Mouse (Mus musculus): Measurements from ENCODE around the gene Igdcc3. TPM values are rescaled to one million over a fixed set of nuclear protein-coding genes. Genes with fewer than 3 reads are reported as not detected.

Igdcc3 gene
- total and polyA plus RNA-seq, 2 experiments from 2014 or later = 0.11 TPM; not detected in 1

DNA sequence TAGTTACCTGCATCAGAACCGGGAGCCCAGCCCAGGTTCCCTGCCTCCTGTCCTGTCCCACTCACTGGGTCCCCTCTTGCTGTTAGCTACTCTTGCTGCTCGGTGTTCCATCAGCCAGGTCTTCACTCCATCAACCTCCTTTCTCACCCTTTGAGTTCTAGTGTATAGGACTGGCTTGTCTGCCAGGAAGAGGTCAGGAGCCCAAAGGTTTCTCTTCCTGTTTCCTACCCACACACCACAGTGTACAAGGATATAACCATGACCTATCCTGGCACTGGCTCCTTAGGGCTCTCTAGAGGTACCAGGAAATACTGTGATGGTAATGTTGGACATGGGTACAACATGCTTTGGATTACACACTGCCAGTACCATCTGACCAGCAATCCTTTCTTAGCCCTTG lies 27.3 kb upstream of the Igdcc3 start:
- Histone ChIP-seq H3K27ac (ENCODE audit: low read depth) (no peak overlapping the region), H3K36me3 (replicated peaks; ENCODE audit: control insufficient read depth, insufficient read depth, low read length) (no peaks in the 10 kb centered on the region), H3K9ac (replicated peaks; ENCODE audit: low read depth, low read length) (no peak overlapping the region), H3K9me3 (replicated peaks; ENCODE audit: control insufficient read depth, low read length) (no peaks in the 10 kb centered on the region), H3K27me3 (ENCODE audit: control insufficient read depth, insufficient read depth, low read length) (no peaks in the 10 kb centered on the region), H3K4me1 (ENCODE audit: control insufficient read depth, insufficient read depth) (peaks cover 6% of the 10 kb centered on the region; the same call in 1 of the 2 replicates), H3K4me2 (ENCODE audit: low read depth, low read length) (no peak overlapping the region), H3K4me3 (ENCODE audit: low read depth, low read length) (no peak overlapping the region)
- TF ChIP-seq CTCF (IDR thresholded peaks at IDR 0.05; ENCODE audit: low read depth) = no peak
- TF ChIP-seq EP300 (IDR thresholded peaks at IDR 0.05; ENCODE audit: low read depth) = no peak
- ATAC-seq (ENCODE audit: insufficient read depth, low read depth) (no peak), DNase-seq (ENCODE audit: low spot score) (no peak)
- 82% methylated on average over 2 of the region's 2 CpGs for WGBS

DNA sequence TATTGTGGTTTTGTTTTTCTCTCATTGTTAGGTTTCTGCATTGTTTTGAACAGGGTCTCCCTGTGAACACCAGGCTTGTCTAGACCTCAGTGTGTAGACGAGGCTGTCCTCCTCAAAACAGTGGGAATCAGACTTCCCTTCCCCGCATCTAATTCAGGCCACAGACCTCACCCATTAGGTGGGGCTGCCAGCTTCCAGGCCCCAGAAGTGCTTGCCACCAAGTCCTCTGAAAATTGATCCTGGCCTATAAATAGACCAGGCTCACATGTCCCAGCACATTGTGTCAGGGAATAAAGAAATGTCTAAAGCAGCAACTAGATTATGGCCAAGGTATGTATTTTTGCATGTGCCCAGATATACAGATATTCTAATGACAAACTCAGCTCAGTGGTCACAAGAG lies 25.1 kb upstream of the Igdcc3 start:
- WGBS = 30% methylated on average over 2 of the region's 2 CpGs

DNA sequence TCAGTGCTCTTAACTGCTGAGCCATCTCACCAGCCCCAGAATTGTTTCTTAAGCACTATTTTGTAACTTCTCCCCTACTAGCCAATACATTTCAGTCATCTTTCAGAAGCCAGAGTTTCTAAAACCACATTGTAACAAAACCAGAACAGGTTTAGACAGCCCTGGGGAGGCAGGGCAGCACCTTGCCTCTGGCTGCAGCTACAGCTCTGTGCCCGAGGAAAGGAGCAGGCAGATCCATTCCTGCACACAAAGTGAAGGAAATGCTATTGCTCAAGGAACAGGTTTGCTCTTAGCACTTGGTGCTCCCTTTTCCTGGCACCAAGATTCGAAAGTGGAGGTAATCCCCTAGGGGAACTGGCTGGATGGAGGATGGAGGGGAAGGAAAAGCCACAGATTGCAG lies 23.5 kb upstream of the Igdcc3 start:
- 47% methylated on average over 2 of the region's 2 CpGs for WGBS
- no peak overlapping the region for H3K4me3 ChIP-seq (ENCODE audit: low read depth, low read length)
- no peaks in the 10 kb centered on the region for H3K9me3 ChIP-seq (replicated peaks; ENCODE audit: control insufficient read depth, low read length)
- ATAC-seq (ENCODE audit: insufficient read depth, low read depth) (no peak), DNase-seq (ENCODE audit: low spot score) (no peak)
- no peak for TF ChIP-seq EP300 (IDR thresholded peaks at IDR 0.05; ENCODE audit: low read depth)
- no peak for TF ChIP-seq CTCF (IDR thresholded peaks at IDR 0.05; ENCODE audit: low read depth)
- H3K27me3 ChIP-seq (ENCODE audit: control insufficient read depth, insufficient read depth, low read length) = peaks cover 10% of the 10 kb centered on the region; the same call in 1 of the 2 replicates
- no peak overlapping the region for H3K9ac ChIP-seq (replicated peaks; ENCODE audit: low read depth, low read length)
- no peak overlapping the region for H3K4me2 ChIP-seq (ENCODE audit: low read depth, low read length)
- H3K36me3 ChIP-seq (replicated peaks; ENCODE audit: control insufficient read depth, insufficient read depth, low read length) = no peaks in the 10 kb centered on the region
- no peak overlapping the region for H3K27ac ChIP-seq (ENCODE audit: low read depth)
- peaks cover 6% of the 10 kb centered on the region; the same call in 1 of the 2 replicates for H3K4me1 ChIP-seq (ENCODE audit: control insufficient read depth, insufficient read depth)

More for the DNA sequence above, 25.1 kb upstream of the Igdcc3 start:
- H3K9ac ChIP-seq (replicated peaks; ENCODE audit: low read depth, low read length) = no peak overlapping the region
- peak; percentile 50; the same call in 1 of the 2 replicates for ATAC-seq (ENCODE audit: insufficient read depth, low read depth)
- H3K27ac ChIP-seq (ENCODE audit: low read depth) = peak overlapping the region; percentile 30; the same call in 1 of the 2 replicates
- peaks cover 6% of the 10 kb centered on the region; the same call in 1 of the 2 replicates for H3K4me1 ChIP-seq (ENCODE audit: control insufficient read depth, insufficient read depth)
- H3K36me3 ChIP-seq (replicated peaks; ENCODE audit: control insufficient read depth, insufficient read depth, low read length) = no peaks in the 10 kb centered on the region
- DNase-seq (ENCODE audit: low spot score) = peak; percentile 41
- no peaks in the 10 kb centered on the region for H3K27me3 ChIP-seq (ENCODE audit: control insufficient read depth, insufficient read depth, low read length)
- no peaks in the 10 kb centered on the region for H3K9me3 ChIP-seq (replicated peaks; ENCODE audit: control insufficient read depth, low read length)
- no peak for TF ChIP-seq CTCF (IDR thresholded peaks at IDR 0.05; ENCODE audit: low read depth)
- TF ChIP-seq EP300 (IDR thresholded peaks at IDR 0.05; ENCODE audit: low read depth) = no peak
- no peak overlapping the region for H3K4me3 ChIP-seq (ENCODE audit: low read depth, low read length)
- no peak overlapping the region for H3K4me2 ChIP-seq (ENCODE audit: low read depth, low read length)

DNA sequence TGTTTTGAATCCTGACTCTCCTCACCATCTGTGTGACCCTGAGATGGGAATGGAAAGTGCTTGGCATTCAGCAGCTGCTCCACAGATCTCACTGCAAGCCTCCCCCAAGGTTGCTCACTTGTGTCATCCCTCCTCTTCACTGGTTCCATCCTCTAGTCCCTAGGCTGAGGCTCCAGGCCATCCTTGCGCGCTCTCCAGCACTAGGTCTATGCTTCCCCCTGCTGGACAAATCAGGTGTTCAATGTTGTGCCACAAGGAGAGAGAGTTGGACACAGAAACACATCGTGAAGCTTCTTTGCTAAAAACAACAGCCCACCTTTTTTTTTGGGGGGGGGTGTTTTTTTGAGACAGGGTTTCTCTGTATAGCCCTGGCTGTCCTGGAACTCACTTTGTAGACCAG lies 20.1 kb upstream of the Igdcc3 start:
- no peak overlapping the region for H3K9ac ChIP-seq (replicated peaks; ENCODE audit: low read depth, low read length)
- H3K36me3 ChIP-seq (replicated peaks; ENCODE audit: control insufficient read depth, insufficient read depth, low read length) = no peaks in the 10 kb centered on the region
- 24% methylated on average over 3 of the region's 3 CpGs for WGBS
- H3K4me2 ChIP-seq (ENCODE audit: low read depth, low read length) = no peak overlapping the region
- H3K4me3 ChIP-seq (ENCODE audit: low read depth, low read length) = no peak overlapping the region
- peak; percentile 86 for DNase-seq (ENCODE audit: low spot score)
- peaks cover 29% of the 10 kb centered on the region for H3K27me3 ChIP-seq (ENCODE audit: control insufficient read depth, insufficient read depth, low read length)
- no peaks in the 10 kb centered on the region for H3K9me3 ChIP-seq (replicated peaks; ENCODE audit: control insufficient read depth, low read length)
- peaks cover 9% of the 10 kb centered on the region; the same call in 1 of the 2 replicates for H3K4me1 ChIP-seq (ENCODE audit: control insufficient read depth, insufficient read depth)
- peak; percentile 70 for ATAC-seq (ENCODE audit: insufficient read depth, low read depth)
- no peak overlapping the region for H3K27ac ChIP-seq (ENCODE audit: low read depth)
- TF ChIP-seq EP300 (IDR thresholded peaks at IDR 0.05; ENCODE audit: low read depth) = no peak
- TF ChIP-seq CTCF (IDR thresholded peaks at IDR 0.05; ENCODE audit: low read depth) = peak; percentile 95

DNA sequence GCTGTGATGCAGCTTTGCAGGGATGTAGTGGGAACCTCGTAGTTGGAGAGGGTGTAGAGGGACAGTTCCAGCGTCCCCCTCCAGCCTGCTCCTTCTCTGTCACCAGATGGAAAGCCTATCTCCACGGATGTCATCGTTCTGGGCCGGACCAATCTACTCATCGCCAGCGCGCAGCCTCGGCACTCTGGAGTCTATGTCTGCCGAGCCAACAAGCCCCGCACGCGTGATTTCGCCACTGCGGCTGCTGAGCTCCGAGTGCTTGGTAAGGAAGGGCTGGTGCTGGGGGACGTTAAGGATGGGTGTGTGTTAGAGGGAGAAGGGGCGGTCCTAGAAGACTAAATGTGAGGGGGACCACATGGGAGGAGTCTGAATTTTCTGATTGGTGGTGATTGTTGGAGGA lies 18.4 kb upstream of the Igdcc3 start:
- 0 out of 2 replicates have a peak, but pooled peaks cover 3% of the 10 kb centered on the region for H3K4me1 ChIP-seq (ENCODE audit: control insufficient read depth, insufficient read depth)
- no peak overlapping the region for H3K9ac ChIP-seq (replicated peaks; ENCODE audit: low read depth, low read length)
- H3K27ac ChIP-seq (ENCODE audit: low read depth) = no peak overlapping the region
- DNase-seq (ENCODE audit: low spot score) = no peak
- WGBS = 23% methylated on average over 18 of the region's 18 CpGs
- TF ChIP-seq EP300 (IDR thresholded peaks at IDR 0.05; ENCODE audit: low read depth) = no peak
- no peak for TF ChIP-seq CTCF (IDR thresholded peaks at IDR 0.05; ENCODE audit: low read depth)
- no peak overlapping the region for H3K4me2 ChIP-seq (ENCODE audit: low read depth, low read length)
- H3K36me3 ChIP-seq (replicated peaks; ENCODE audit: control insufficient read depth, insufficient read depth, low read length) = no peaks in the 10 kb centered on the region; the same call in 1 of the 2 replicates
- no peaks in the 10 kb centered on the region for H3K9me3 ChIP-seq (replicated peaks; ENCODE audit: control insufficient read depth, low read length)
- ATAC-seq (ENCODE audit: insufficient read depth, low read depth) = peak; percentile 36
- H3K4me3 ChIP-seq (ENCODE audit: low read depth, low read length) = no peak overlapping the region
- peaks cover 29% of the 10 kb centered on the region for H3K27me3 ChIP-seq (ENCODE audit: control insufficient read depth, insufficient read depth, low read length)

Data from heart, postnatal 0 days (tissue).